Mouse (Mus musculus) midbrain, postnatal 0 days (tissue): Measurements from ENCODE around the gene Ccdc97. TPM values are rescaled to one million over a fixed set of nuclear protein-coding genes. Genes with fewer than 3 reads are reported as not detected.

Experiments used
- ATAC-seq: fragments of 200-750 bp; cut with Nextera tagmentation; 2 replicates; pipeline ENCODE4 v1.8.0; 2017; ENCODE audit warnings: moderate number of reproducible peaks, mild to moderate bottlenecking, moderate TSS enrichment, moderate library complexity; ENCODE audit not compliant: low FRiP score
- DNase-seq: peaks from one replicate; pipeline ENCODE4 v3.0.0-alpha.2; 2015; ENCODE audit warnings: low spot score
- H3K27ac ChIP-seq: fragments of 300-500 bp; sonication (generic); 2 replicates; pipeline ENCODE4 v1.5.1; 2014; ENCODE audit warnings: low read depth, mild to moderate bottlenecking, low read length, mixed read lengths
- H3K27me3 ChIP-seq: fragments of 300-500 bp; sonication (generic); 2 replicates; pipeline ENCODE4 v1.6.1; 2014; ENCODE audit warnings: low read length, control low read depth, mixed read lengths; ENCODE audit not compliant: insufficient read depth
- H3K36me3 ChIP-seq: fragments of 300-500 bp; sonication (generic); 2 replicates; pipeline ENCODE4 v1.6.1; 2014; ENCODE audit warnings: low read length, control low read depth, mixed read lengths; ENCODE audit not compliant: insufficient read depth
- H3K4me1 ChIP-seq: fragments of 300-500 bp; sonication (generic); 2 replicates; pipeline ENCODE4 v1.6.1; 2014; ENCODE audit warnings: mild to moderate bottlenecking, control low read depth, antibody characterized with exemption, low read length, mixed read lengths; ENCODE audit not compliant: insufficient read depth
- H3K4me2 ChIP-seq: fragments of 300-500 bp; sonication (generic); 2 replicates; pipeline ENCODE4 v1.6.1; 2014; ENCODE audit warnings: low read depth, mild to moderate bottlenecking, low read length, mixed read lengths; ENCODE audit not compliant: poor library complexity, severe bottlenecking
- H3K4me3 ChIP-seq: fragments of 300-500 bp; sonication (generic); 2 replicates; pipeline ENCODE4 v1.5.1; 2014; ENCODE audit warnings: low read depth, mild to moderate bottlenecking, low read length, moderate library complexity
- H3K9ac ChIP-seq: fragments of 300-500 bp; sonication (generic); replicated peaks from 2 replicates; pipeline ENCODE4 v1.6.1; 2014; ENCODE audit warnings: mild to moderate bottlenecking, low read length, moderate library complexity, mixed read lengths; ENCODE audit not compliant: poor library complexity, severe bottlenecking
- H3K9me3 ChIP-seq: fragments of 300-500 bp; sonication (generic); 2 replicates; pipeline ENCODE4 v1.6.1; 2016; ENCODE audit warnings: low read length, control low read depth
- CTCF ChIP-seq: IDR thresholded peaks from 2 replicates; pipeline ENCODE4 v1.5.1; 2016; ENCODE audit warnings: antibody characterized with exemption, mild to moderate bottlenecking
- WGBS: fragments of 180-500 bp; shearing (Covaris S2); extraction: QIAGEN DNeasy Blood & Tissue Kit; methylation state at CpG from one replicate; pipeline ENCODE4 v1.1.7; 2014; 5-methylcytosine and 5-hydroxymethylcytosine counted together
- polyA plus RNA-seq: library from polyadenylated mRNA; unstranded; fragments of >200 nt; fragmentation: Nextera tagmentation; extraction: Ambion mirVana; gene quantifications from 2 replicates; pipeline ENCODE4 v1.2.1, GENCODE M21; 2015
- total RNA-seq: library from RNA; depleted of rRNA; stranded (reverse); fragments of >200 nt; gene quantifications from 2 replicates; pipeline ENCODE4 v1.2.3, GENCODE M21; 2014

Ccdc97 gene
- total and polyA plus RNA-seq, 2 experiments from 2014 or later, result 29.1 to 38.3 TPM

GRCm38 (mm10) chr7:25704716-25705364 is 14.0 kb downstream of the Ccdc97 start:
- peak; percentile 37 for TF ChIP-seq CTCF
- 0 out of 2 replicates have a peak, but pooled peaks cover under 1% of the 10 kb centered on the region for H3K4me1 ChIP-seq
- H3K9ac ChIP-seq, result peak overlapping the region; percentile 48
- H3K27ac ChIP-seq, result no peak overlapping the region
- no peaks in the 10 kb centered on the region for H3K36me3 ChIP-seq
- H3K4me3 ChIP-seq, result peak overlapping the region; percentile 29
- 5% methylated on average over 35 of the region's 37 CpGs for WGBS
- peak overlapping the region; percentile 75 for H3K4me2 ChIP-seq
- H3K27me3 ChIP-seq, result no peaks in the 10 kb centered on the region
- DNase-seq, result peak; percentile 28
- no peaks in the 10 kb centered on the region for H3K9me3 ChIP-seq
- peak; percentile 29; the same call in 1 of the 2 replicates for ATAC-seq

- Histone ChIP-seq H3K36me3 (no peaks in the 10 kb centered on the region), H3K9me3 (no peaks in the 10 kb centered on the region), H3K4me2 (peak overlapping the region; percentile 75), H3K9ac (no peak overlapping the region), H3K4me3 (peak overlapping the region; percentile 29; the same call in 1 of the 2 replicates), H3K4me1 (no peaks in the 10 kb centered on the region), H3K27me3 (no peaks in the 10 kb centered on the region), H3K27ac (no peak overlapping the region)
- WGBS, result 28% methylated on average over 10 of the region's 10 CpGs
- peak; percentile 20; the same call in 1 of the 2 replicates for ATAC-seq
- TF ChIP-seq CTCF, result no peak
- no peak for DNase-seq
Observed at GRCm38 (mm10) chr7:25703793-25704494, 14.9 kb downstream of the Ccdc97 start.

- ATAC-seq (no peak), DNase-seq (no peak)
- Histone ChIP-seq H3K27me3 (no peaks in the 10 kb centered on the region), H3K4me3 (no peak overlapping the region), H3K36me3 (no peaks in the 10 kb centered on the region), H3K4me1 (no peaks in the 10 kb centered on the region), H3K9ac (no peak overlapping the region), H3K9me3 (no peaks in the 10 kb centered on the region), H3K4me2 (no peak overlapping the region), H3K27ac (no peak overlapping the region)
- WGBS, result 96% methylated on average over 2 of the region's 2 CpGs
- TF ChIP-seq CTCF, result peak; percentile 15; the same call in 1 of the 2 replicates
Observed at GRCm38 (mm10) chr7:25702350-25702749, 16.5 kb downstream of the Ccdc97 start.

- ATAC-seq (no peak), DNase-seq (no peak)
- WGBS, result 78% methylated on average over 12 of the region's 12 CpGs
Observed at GRCm38 (mm10) chr7:25700732-25701131, 18.2 kb downstream of the Ccdc97 start.

GRCm38 (mm10) chr7:25699851-25700250 is 19.0 kb downstream of the Ccdc97 start:
- no peak for DNase-seq
- Histone ChIP-seq H3K9me3 (no peaks in the 10 kb centered on the region), H3K4me1 (no peaks in the 10 kb centered on the region), H3K9ac (no peak overlapping the region), H3K4me3 (no peak overlapping the region), H3K27ac (no peak overlapping the region), H3K36me3 (no peaks in the 10 kb centered on the region), H3K4me2 (no peak overlapping the region), H3K27me3 (no peaks in the 10 kb centered on the region)
- 54% methylated on average over 13 of the region's 13 CpGs for WGBS
- no peak for TF ChIP-seq CTCF
- no peak for ATAC-seq

More at GRCm38 (mm10) chr7:25700732-25701131, 18.2 kb downstream of the Ccdc97 start:
- Histone ChIP-seq H3K4me1 (no peaks in the 10 kb centered on the region), H3K27me3 (no peaks in the 10 kb centered on the region), H3K9ac (no peak overlapping the region), H3K4me3 (no peak overlapping the region), H3K9me3 (no peaks in the 10 kb centered on the region), H3K27ac (no peak overlapping the region), H3K4me2 (no peak overlapping the region), H3K36me3 (no peaks in the 10 kb centered on the region)
- TF ChIP-seq CTCF, result peak; percentile 29; the same call in 1 of the 2 replicates

GRCm38 (mm10) chr7:25694104-25694503 is 24.8 kb downstream of the Ccdc97 start:
- H3K9ac ChIP-seq, result no peak overlapping the region
- H3K9me3 ChIP-seq, result no peaks in the 10 kb centered on the region
- H3K4me2 ChIP-seq, result no peak overlapping the region
- WGBS, result 35% methylated on average over 8 of the region's 8 CpGs
- H3K4me1 ChIP-seq, result no peaks in the 10 kb centered on the region; the same call in 1 of the 2 replicates
- H3K4me3 ChIP-seq, result no peak overlapping the region
- no peaks in the 10 kb centered on the region for H3K36me3 ChIP-seq
- DNase-seq, result no peak
- H3K27me3 ChIP-seq, result peaks cover 17% of the 10 kb centered on the region; the same call in 1 of the 2 replicates
- peak overlapping the region; percentile 47; the same call in 1 of the 2 replicates for H3K27ac ChIP-seq
- no peak for TF ChIP-seq CTCF
- peak; percentile 61 for ATAC-seq
